Mouse (Mus musculus) myocyte (in vitro differentiated cells): Measurements from ENCODE around the gene Gm20388. TPM values are rescaled to one million over a fixed set of nuclear protein-coding genes. Genes with fewer than 3 reads are reported as not detected.

Experiments
- H3K27me3 ChIP-seq: one replicate; pipeline ENCODE4 v1.6.1; 2011; ENCODE audit not compliant: control insufficient read depth, insufficient read depth, insufficient read length
- H3K36me3 ChIP-seq: one replicate; pipeline ENCODE4 v1.6.1; 2011; ENCODE audit not compliant: control insufficient read depth, insufficient read depth
- H3K4me2 ChIP-seq: one replicate; pipeline ENCODE4 v1.6.1; 2011; ENCODE audit warnings: low read depth, control low read depth
- H3K4me3 ChIP-seq: one replicate; pipeline ENCODE4 v1.5.1; 2011; ENCODE audit warnings: mild to moderate bottlenecking, control low read depth, moderate library complexity
- H3K79me2 ChIP-seq: one replicate; pipeline ENCODE4 v1.6.1; 2011; ENCODE audit not compliant: control insufficient read depth, insufficient read depth
- H3ac ChIP-seq: one replicate; pipeline ENCODE4 v1.6.1; 2011; ENCODE audit not compliant: control insufficient read depth, insufficient read length
- CEBPB ChIP-seq: IDR thresholded peaks from 2 replicates; pipeline ENCODE4 v1.6.1; 2011; ENCODE audit warnings: mild to moderate bottlenecking, moderate library complexity; ENCODE audit not compliant: poor library complexity, insufficient read depth, severe bottlenecking
- E2F4 ChIP-seq: IDR thresholded peaks from one replicate; pipeline ENCODE4 v1.6.1; 2011; ENCODE audit warnings: mild to moderate bottlenecking, control low read depth, moderate library complexity; ENCODE audit not compliant: insufficient read depth
- MAX ChIP-seq: IDR thresholded peaks from one replicate; pipeline ENCODE4 v1.6.1; 2011; ENCODE audit warnings: low read depth, mild to moderate bottlenecking, control low read depth
- MYOD1 ChIP-seq, 3 experiments: IDR thresholded peaks; one replicate each; pipeline ENCODE4 v1.6.1; 2011; ENCODE audit warnings: control low read depth in 2 of 3, low read depth in 2 of 3, mild to moderate bottlenecking in 2 of 3, moderate library complexity in 1 of 3; ENCODE audit not compliant: insufficient read length in 2 of 3, control insufficient read depth in 1 of 3
- MYOG ChIP-seq, 3 experiments: IDR thresholded peaks; one replicate each; pipeline ENCODE4 v1.6.1; 2011; ENCODE audit warnings: control low read depth in 2 of 3, low read depth in 2 of 3, mild to moderate bottlenecking in 2 of 3; ENCODE audit not compliant: insufficient read length in 2 of 3, control insufficient read depth in 1 of 3, insufficient read depth in 1 of 3
- POLR2A ChIP-seq: IDR thresholded peaks from one replicate; pipeline ENCODE4 v1.6.1; 2011; ENCODE audit warnings: low read depth, mild to moderate bottlenecking, control low read depth, moderate library complexity; ENCODE audit not compliant: insufficient read length
- POLR2AphosphoS2 ChIP-seq: IDR thresholded peaks from one replicate; pipeline ENCODE4 v1.6.1; 2011; ENCODE audit warnings: low read depth, control low read depth; ENCODE audit not compliant: insufficient read length
- REST ChIP-seq: IDR thresholded peaks from one replicate; pipeline ENCODE4 v1.6.1; 2011; ENCODE audit warnings: mild to moderate bottlenecking, control low read depth, moderate library complexity; ENCODE audit not compliant: insufficient read depth, insufficient read length
- SRF ChIP-seq: IDR thresholded peaks from one replicate; pipeline ENCODE4 v1.6.1; 2011; ENCODE audit warnings: low read depth; ENCODE audit not compliant: control insufficient read depth, insufficient read length
- TCF12 ChIP-seq: IDR thresholded peaks from one replicate; pipeline ENCODE4 v1.6.1; 2011; ENCODE audit warnings: mild to moderate bottlenecking, control low read depth; ENCODE audit not compliant: poor library complexity, insufficient read depth, severe bottlenecking
- TCF3 ChIP-seq: IDR thresholded peaks from one replicate; pipeline ENCODE4 v1.6.1; 2011; ENCODE audit warnings: low read depth, control low read depth; ENCODE audit not compliant: insufficient read length
- USF1 ChIP-seq: IDR thresholded peaks from one replicate; pipeline ENCODE4 v1.6.1; 2011; ENCODE audit warnings: low read depth, mild to moderate bottlenecking, control low read depth, moderate library complexity
- polyA plus RNA-seq: library from polyadenylated mRNA; unstranded; fragments of >200 nt; fragmentation: generic; extraction: Trizol; gene quantifications from one replicate; pipeline ENCODE4 v1.2.1, GENCODE M21; 2012; ENCODE audit warnings: missing spikeins

Gene Gm20388
- polyA plus RNA-seq, 1 experiment = 15.3 TPM

DNA sequence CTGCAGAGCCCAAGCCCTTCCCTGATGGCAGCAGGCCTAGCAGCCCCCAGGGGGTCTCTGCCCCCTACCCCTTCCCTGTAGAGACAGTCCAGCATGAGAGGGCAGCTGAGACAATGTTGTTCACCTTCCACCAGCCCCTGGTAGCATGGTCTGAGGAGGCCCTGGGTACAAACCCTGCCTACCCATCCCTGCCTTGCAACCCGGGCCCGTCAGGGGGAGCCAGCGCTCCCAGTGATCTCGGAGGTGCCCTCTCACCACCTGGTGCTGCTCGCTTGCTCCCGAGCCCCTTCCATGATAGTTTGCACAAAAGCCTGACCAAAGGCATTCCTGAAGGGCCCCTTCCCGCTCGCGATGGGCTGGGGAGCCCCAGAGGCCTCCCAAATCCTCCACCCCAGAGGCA, 2350.1 kb downstream of the Gm20388 start:
- H3K4me3 ChIP-seq = no peak overlapping the region
- H3ac ChIP-seq = no peak overlapping the region
- no peaks in the 10 kb centered on the region for H3K36me3 ChIP-seq
- no peaks in the 10 kb centered on the region for H3K79me2 ChIP-seq
- no peak for TF ChIP-seq CEBPB
- no peak overlapping the region for H3K4me2 ChIP-seq
- no peaks in the 10 kb centered on the region for H3K27me3 ChIP-seq

DNA sequence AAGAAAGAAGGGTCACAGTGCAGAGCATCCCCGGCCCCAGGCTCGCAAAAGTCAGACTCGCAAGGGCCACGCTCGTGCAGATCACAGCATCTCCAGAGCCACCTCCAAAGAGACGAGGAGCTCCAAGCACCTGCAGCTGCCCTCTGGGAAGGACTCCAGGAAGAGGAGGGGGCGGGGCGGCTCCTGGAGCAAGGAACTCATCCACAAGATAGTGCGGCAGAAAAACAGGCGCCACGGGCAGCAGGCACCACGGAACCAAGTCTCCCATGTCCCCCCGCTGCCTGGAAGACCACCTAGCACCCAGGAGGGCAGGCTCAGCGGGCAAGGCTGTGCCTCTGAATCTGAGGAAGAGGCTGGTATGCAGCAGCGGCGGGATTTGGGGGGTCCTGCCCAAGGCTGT, 2352.2 kb downstream of the Gm20388 start:
- no peak overlapping the region for H3K4me3 ChIP-seq
- H3K27me3 ChIP-seq = no peaks in the 10 kb centered on the region
- H3ac ChIP-seq = no peak overlapping the region
- TF ChIP-seq USF1 (no peak), TCF3 (no peak), SRF (no peak), TCF12 (no peak), CEBPB (no peak)
- peaks cover 4% of the 10 kb centered on the region for H3K36me3 ChIP-seq
- no peak overlapping the region for H3K4me2 ChIP-seq
- H3K79me2 ChIP-seq = no peaks in the 10 kb centered on the region

DNA sequence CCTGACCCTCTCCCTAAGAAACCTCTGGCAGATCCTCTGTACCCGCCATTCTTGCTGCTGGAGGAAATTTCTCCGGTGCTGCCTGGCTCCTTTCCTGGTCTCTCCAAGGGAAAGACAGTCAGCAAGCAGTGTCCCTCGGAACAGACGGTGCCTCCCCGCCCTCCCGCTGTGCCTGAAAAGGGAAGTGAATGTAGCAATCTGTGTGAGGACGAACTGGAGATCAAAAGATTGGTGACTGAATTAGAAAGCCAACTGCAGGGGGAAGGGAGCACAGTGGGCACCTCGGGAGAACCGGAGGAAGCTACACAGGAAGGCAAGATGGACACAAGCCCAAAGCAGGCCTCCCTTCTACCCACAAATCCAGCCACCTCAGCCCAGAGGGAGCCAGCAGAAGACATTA, 2353.6 kb downstream of the Gm20388 start:
- no peak for TF ChIP-seq SRF
- no peak for TF ChIP-seq REST
- TF ChIP-seq MAX = no peak
- no peak for TF ChIP-seq USF1
- no peak for TF ChIP-seq TCF12
- no peak for TF ChIP-seq MYOD1 (IDR thresholded peaks at IDR 0.05; ENCODE audit: control insufficient read depth in 1 of 3, insufficient read length in 2 of 3, low read depth in 2 of 3)
- TF ChIP-seq TCF3 = no peak
- TF ChIP-seq CEBPB = no peak
- TF ChIP-seq POLR2A = no peak
- no peak for TF ChIP-seq MYOG (IDR thresholded peaks at IDR 0.05; ENCODE audit: control insufficient read depth in 1 of 3, insufficient read depth in 1 of 3, insufficient read length in 2 of 3, low read depth in 2 of 3)
- no peak for TF ChIP-seq E2F4
- TF ChIP-seq POLR2AphosphoS2 = no peak
- Histone ChIP-seq H3K36me3 (peaks cover 4% of the 10 kb centered on the region), H3K4me2 (no peak overlapping the region), H3K4me3 (no peak overlapping the region), H3ac (no peak overlapping the region), H3K79me2 (no peaks in the 10 kb centered on the region), H3K27me3 (no peaks in the 10 kb centered on the region)

GRCm38 (mm10) chr8:122265522-122265921, 2354.9 kb downstream of the Gm20388 start:
- peaks cover 4% of the 10 kb centered on the region for H3K36me3 ChIP-seq
- H3K79me2 ChIP-seq = no peaks in the 10 kb centered on the region
- H3K4me2 ChIP-seq = no peak overlapping the region
- H3K27me3 ChIP-seq = no peaks in the 10 kb centered on the region
- TF ChIP-seq POLR2AphosphoS2 (no peak), TCF3 (no peak), E2F4 (no peak), SRF (no peak), USF1 (no peak), MAX (no peak), TCF12 (no peak)
- no peak overlapping the region for H3K4me3 ChIP-seq
- H3ac ChIP-seq = no peak overlapping the region

GRCm38 (mm10) chr8:122266867-122267266, 2356.2 kb downstream of the Gm20388 start:
- Histone ChIP-seq H3K27me3 (no peaks in the 10 kb centered on the region), H3K79me2 (no peaks in the 10 kb centered on the region), H3K36me3 (peaks cover 4% of the 10 kb centered on the region), H3K4me3 (no peak overlapping the region), H3K4me2 (no peak overlapping the region), H3ac (no peak overlapping the region)
- TF ChIP-seq POLR2A (no peak), MYOD1 (IDR thresholded peaks at IDR 0.05; ENCODE audit: control insufficient read depth in 1 of 3, insufficient read length in 2 of 3, low read depth in 2 of 3) (no peak), MYOG (IDR thresholded peaks at IDR 0.05; ENCODE audit: control insufficient read depth in 1 of 3, insufficient read depth in 1 of 3, insufficient read length in 2 of 3, low read depth in 2 of 3) (no peak)

GRCm38 (mm10) chr8:122268861-122269260, 2358.2 kb downstream of the Gm20388 start:
- Histone ChIP-seq H3K27me3 (no peaks in the 10 kb centered on the region), H3ac (no peak overlapping the region), H3K79me2 (no peaks in the 10 kb centered on the region), H3K4me2 (no peak overlapping the region), H3K36me3 (peaks cover 4% of the 10 kb centered on the region), H3K4me3 (no peak overlapping the region)
- TF ChIP-seq TCF3 = no peak
- no peak for TF ChIP-seq POLR2AphosphoS2
- no peak for TF ChIP-seq USF1
- no peak for TF ChIP-seq CEBPB
- no peak for TF ChIP-seq TCF12
